Mouse (Mus musculus): Measurements from ENCODE around the gene Bach2.

Gene Bach2

DNA sequence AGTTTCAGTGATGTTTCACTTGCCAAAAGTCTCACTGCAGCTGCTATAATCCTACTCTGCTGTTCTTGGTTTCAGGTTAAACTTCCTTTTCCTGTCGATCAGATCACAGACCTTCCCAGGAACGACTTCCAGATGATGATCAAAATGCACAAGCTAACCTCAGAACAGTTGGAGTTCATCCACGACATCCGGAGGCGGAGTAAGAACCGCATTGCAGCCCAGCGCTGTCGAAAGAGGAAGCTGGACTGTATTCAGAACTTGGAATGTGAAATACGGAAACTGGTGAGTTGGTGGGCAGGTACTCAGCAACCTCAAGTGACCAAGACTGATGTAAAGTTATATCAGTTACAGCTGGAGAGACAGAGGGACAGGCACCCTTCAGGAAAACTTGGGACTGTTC lies 336.6 kb downstream of the Bach2 start:
- no peak for DNase-seq

DNA sequence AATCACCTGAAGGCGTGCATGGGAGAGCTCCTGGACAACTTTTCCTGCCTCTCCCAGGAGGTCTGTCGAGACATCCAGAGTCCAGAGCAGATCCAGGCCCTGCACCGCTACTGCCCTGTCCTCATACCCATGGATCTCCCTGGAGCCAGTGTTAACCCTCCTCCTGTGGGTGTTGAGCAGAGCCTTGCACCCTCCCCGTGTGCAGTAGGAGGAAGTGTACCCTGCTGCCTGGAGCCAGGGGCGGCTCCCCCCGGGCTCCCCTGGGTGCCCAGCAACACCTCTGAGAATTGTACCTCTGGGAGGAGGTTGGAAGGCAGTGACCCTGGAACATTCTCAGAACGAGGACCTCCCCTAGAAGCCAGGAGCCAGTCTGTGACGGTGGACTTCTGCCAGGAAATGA lies 341.2 kb downstream of the Bach2 start:
- DNase-seq = no peak

DNA sequence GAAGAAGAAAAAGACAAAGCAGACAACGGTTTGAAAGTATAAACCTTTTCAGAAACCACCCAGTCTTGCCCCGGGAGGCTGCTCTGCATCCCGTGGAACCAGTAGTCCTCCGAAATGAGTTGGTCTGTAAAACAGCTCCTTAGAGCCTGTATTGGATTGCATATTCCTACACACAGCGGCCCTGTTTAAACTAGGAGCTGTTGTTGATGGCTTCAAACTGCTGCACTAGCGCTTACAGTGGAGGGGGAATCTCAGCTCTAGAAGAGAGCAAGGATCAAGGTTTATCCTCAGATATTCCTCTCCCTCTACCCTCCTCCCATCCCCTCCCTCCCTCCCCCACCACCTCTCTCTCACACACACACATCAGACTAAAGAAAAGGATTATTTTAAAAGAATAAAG lies 345.6 kb downstream of the Bach2 start:
- no peak for DNase-seq

DNA sequence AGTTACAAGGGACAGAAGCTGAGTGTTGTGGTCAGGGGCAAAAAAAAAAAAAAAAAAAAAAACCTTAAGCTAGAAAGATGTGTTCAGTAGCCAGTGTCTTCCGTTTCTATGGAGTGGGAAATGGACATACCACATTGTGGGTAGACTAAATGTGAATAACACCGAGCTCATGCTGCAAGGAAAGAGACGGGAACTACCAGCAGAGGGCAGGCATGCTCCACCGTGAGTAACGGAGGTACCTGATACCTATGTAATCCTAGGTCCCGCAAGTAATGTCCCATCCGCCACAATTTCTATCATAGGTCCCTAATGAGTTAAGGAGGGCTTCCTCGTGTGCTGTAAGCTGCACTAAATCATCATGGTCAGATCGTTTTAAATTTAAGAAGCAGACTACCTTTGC lies 348.0 kb downstream of the Bach2 start:
- peak; percentile 81 to 83 for DNase-seq

DNA sequence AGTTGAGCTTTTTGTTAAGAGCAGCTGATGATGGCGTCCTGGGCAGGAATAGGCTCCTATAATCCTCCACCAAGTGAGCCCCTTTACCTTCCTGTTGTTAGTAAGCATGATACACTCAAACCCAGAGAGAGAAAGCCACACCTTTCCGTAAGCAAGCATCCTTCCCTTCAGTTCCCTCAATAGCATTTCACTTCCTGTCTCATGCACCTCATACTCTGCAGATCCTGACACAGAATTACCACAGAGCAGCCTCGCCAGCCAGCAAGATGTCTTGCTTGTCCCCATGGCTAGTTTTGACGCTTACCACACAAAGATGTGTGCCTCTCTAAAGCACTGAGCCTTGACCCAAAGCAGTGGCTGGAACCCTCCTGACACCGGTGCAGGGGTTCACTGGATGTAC lies 348.9 kb downstream of the Bach2 start:
- DNase-seq = no peak

DNA sequence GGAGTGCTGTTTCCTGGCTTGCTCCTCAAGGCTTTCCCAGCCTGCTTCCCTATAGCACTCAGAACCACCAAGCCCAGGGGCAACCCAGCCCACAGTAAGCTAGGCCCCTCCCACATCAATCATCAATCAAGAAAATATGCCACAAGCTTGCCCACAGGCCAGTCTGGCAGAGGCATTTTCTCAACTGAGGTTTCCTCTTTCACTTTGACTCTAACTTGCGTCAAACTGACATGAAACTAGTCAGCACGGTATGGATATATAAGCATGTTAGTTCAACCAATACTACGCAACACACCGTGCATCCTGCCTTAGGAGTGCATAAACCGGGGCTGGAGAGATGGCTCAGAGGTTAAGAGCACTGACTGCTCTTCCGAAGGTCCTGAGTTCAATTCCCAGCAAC lies 349.6 kb downstream of the Bach2 start:
- DNase-seq = no peak

DNA sequence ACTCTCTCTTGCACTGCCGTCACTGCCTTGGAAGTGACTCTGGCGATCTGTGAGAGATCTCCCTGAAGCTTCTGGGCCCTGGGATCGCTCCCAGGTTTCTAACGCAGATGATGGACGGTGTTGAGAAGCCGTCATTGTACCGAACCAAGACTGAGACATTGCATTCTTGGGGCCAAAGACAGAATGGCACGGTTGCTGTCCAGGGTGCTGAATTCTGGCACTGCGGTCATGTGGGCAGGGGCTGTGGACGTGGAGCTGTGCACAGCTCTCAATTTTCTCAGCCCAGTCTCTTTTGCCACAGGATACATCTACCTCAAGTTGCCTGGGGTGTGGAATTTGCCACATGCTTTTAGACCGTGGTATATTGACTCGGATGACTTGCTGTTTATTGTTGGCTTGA lies 362.5 kb downstream of the Bach2 start:
- peak; percentile 87 to 88 for DNase-seq

DNA sequence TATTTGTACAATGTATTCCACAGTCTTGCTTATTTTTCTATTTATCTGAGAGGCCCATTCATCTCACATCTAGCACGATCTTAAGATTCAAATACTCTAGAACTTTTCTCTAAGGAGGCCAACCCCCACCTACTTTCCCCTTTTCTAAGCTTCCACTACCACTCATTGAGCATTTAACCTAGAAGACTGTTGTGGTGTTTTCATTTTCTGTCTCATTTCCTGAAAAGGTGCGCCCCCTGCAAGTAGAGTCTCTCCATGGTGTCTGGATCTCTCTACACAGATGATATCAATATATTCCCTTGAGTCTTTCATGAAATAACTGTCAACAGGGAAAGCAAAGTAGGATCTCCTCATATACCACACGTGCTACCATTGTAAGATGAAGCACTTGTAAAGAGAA lies 364.1 kb downstream of the Bach2 start, which contains the start of gene Gja10:
Gja10 (minus strand) TSS at position 101 of the 400 bp plus-strand sequence.
- DNase-seq = no peak

DNA sequence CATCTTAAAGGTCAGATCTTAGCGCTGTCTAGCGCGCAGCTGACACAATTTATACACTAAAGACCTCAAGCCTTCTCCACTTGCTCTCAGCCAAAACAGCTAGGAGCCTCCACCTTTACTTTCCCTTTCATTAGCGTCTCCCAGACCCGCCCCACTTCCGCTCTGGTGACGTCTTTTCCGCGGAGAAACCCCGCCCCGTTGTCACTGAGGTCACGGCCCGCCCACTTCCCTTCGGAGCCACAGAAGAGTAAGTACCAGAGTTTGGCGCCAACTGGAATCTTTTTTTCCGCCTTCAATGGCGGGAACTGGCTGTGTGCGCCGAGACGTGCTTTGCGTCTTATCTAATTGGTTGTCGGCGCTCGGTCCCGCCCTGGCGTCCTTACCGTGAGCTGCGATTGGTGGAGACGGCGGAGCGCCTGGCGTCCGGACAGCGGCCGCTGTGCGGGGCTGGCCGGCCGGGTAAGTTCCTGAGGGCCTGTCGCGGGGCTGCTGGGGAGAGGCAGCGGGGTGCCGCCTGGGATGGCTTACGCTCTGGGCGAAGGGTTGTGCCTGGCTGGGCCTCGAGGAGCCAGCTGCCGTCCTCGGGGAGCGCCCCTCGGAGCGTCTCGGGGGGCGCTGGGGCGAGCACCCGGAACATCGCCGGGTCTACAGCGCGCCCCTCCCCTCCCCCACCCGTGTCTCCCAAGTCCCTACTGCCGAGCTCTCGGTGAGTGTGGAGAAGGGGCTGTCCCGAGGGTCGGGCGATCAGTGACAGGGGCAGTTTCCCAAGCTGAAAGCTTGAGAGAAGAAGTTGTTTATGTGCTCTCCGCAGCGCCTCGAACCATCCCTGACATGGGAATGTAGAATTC lies 376.7 kb downstream of the Bach2 start, which contains the start of gene Casp8ap2:
Casp8ap2 (plus strand) TSS at position 418 of the 848 bp plus-strand sequence.
- peak; percentile 98 to 99 for DNase-seq

DNA sequence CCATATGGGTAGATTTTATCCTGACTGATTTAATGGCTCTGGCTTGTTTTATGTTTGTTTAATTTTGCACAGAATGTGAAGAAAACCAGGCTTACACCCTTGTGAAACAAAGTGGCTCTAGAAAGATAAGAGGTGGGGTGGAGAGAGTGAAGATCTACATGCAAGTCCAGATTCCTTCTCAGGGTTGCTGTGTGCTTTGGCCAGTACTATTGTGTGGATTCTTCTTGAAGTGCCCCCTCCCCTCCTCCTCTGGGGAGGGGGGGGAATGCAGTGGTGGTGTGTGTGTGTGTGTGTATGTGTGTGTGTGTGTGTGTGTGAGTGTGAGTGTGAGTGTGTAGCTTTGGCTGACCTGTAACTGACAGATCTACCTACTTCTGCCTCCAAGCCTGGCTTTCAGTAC lies 383.0 kb downstream of the Bach2 start:
- no peak for DNase-seq
